Mouse (Mus musculus) inflammation-experienced regulatory T-cells, adult 6 months (primary cell): ENCODE data around the gene Frmd6. TPM values are rescaled to one million over a fixed set of nuclear protein-coding genes. Genes with fewer than 3 reads are reported as not detected.

ENCODE experiments used
- ATAC-seq: one replicate; pipeline ENCODE4 v1.8.0; 2017
- polyA plus RNA-seq, 3 experiments: library from polyadenylated mRNA; unstranded; fragments of 100-300 nt; shearing (Covaris generic); gene quantifications; one replicate each; pipeline ENCODE4 v1.2.1; 2017

Gene Frmd6
- polyA plus RNA-seq, 3 experiments from 2014 or later, result 9.1 to 17.7 (median 13.8) TPM

DNA sequence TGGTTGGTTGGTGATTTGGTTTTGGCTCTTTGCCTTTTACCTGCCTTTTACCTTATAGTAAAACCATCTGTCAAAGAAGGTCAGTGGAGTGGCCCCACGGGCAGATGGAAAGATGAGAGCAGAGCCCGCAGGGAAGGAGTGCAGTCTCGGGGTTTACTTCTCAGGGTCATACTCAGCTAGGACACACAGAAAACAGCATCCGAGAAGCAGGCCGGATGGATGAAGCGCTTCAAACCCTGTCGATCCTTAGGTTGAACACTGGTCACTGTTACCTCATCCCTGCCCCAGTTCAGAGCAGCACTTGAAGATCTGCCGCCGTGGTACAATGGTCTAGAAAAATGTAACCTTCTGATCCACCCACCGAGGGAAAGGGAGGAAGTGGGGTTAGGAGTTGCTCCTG lies 79.2 kb downstream of the Frmd6 start:
- ATAC-seq, result no peak

DNA sequence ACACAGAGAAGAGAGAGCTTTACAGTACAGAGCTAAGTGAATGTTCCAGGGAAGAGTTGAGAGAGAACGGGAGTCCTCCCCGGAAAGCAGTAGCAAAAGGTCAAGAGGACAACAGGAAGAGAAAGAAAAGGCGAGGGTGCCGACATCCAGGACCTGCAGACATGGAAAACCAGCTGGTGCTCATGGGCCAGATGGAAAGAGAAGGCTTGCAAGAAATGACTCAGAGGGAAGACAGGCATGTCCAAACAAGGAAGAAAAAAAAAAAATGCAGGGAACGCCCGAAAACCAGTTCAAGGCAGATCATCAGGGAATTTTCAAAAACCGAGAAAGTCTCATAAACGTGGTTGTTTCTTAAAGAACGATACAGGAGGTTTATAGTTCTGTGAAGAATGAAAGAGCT lies 81.6 kb downstream of the Frmd6 start:
- ATAC-seq, result no peak

DNA sequence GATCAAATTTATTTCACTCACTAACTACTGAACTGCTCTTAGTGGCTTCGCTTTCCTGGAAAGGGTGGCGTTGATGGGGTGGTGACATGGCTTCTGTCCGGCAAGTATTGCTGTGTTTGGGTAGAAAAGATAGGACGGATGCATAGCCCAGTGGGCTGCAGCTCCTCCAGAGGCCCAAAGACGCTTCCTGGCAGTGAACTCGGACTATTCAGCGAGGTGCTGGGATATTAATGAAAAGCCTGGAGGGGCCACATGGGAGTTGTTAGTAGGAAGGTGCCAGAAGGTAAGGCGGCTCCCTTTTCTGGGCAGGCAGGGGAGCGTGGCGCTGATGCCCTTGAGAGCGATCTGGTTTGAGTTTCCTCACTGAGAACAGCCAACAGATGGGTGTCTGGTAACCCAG lies 82.3 kb downstream of the Frmd6 start:
- ATAC-seq, result no peak

DNA sequence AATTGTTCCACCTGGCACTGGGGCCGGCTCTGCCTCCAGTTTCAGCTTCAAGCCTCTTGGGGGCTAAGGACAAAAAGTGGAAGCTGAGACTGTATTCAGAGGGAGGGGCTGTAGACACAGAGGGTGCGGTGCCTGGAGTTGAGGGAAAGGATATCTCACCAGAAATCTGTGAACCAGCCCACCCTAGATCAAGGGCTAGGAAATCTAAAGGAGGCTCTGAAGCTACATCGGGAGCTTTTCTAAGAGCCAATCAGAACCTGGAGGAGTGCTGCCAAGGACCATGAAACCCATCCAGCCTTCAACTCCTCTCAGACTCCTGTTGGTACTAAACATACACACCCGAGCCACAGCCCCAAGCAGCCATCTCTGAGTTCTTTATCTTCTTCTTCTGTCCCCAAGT lies 82.8 kb downstream of the Frmd6 start:
- ATAC-seq, result no peak

DNA sequence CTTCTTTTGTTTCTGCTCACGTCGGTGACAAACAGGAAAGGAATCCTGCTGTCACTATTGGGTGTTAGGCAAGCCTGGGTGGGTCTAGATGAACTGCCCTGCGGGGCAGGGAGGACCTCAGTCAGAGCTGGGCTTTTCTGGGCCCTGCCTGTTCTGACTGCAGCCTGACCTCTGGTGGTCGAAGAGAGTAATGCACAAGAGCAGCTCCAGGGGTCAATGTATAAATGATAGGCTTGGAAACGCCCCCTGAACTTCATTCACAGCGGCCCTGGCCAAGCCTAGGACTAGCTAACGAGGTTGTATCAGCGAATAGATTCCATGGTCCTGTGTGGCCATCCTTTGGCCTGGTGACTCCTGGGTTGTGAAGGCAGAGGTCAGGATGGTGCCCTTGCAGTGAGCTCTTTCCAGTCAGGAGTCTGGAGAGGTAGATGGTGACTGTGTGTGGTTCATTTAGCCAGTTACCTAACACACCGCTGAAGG lies 85.0 kb downstream of the Frmd6 start:
- ATAC-seq, result peak; percentile 61

DNA sequence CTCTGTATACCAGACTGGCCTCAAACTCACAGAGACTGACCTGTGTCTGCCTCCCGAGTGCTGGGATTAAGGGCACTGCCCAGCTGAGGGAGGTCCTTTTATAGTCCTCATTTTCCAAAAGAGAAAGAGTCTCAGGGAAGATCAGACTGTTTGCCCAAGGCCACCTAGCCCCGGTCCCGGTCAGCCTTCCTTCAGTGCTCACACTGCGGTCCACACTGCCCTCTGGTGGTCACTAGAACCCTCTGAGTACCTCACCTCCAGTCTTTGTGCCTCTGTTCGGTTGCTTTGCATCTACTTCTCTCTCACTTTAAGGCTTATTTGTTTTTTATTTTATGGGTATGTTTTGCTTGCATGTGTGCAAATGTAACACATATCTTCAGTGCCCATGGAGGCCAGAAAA lies 85.7 kb downstream of the Frmd6 start:
- ATAC-seq, result peak; percentile 47

DNA sequence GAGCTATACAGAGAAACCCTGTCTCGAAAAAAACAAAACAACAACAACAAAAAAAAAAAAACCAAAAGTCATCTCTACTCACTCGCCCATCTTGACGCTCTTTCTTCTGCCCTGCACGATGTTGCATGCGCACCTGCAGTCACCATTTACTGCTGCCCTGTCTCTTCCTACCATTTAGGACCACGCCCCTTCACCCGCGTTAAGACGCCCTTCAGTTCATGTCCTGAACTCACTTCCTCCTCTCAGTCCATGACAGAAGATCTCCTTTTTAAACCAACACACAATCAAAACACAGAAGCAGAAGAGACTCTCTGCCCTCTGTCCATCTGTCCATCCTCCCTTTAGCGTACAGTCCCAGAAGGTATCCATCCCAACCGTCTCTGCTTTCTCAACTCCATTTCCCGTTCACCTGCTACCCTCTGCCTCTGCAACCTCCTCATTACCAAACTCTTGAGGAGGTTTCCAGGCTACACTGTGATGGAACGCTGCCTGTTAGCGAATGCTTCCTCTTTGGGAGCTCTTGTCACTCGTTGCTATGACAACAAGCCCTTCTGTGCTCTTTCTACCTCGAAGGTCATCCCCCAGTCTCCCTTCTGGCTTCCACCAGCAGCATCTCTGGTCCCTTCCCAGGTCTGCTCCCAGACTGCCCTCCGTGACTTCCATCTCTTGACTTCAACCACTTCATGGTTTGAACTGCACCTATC lies 86.5 kb downstream of the Frmd6 start:
- no peak for ATAC-seq

DNA sequence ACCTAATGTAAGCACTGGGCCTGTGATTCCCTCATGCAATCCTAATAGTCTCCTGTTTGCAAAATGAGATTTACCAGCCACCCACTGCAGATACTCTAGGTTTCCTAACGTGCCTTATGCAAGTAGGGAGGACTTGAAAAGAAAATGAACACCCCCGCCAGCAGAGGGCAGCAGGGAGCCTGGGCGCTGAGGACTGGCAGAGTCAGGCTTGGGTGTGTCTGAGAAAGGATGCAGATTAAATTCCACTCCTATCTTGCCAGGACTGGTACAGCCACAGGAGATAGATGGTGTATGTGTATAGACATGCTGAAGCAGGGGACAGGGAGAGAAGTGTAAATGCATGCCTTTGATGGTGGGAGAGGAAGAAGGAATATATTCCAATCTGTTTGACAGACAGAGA lies 88.1 kb downstream of the Frmd6 start:
- ATAC-seq, result peak; percentile 66

DNA sequence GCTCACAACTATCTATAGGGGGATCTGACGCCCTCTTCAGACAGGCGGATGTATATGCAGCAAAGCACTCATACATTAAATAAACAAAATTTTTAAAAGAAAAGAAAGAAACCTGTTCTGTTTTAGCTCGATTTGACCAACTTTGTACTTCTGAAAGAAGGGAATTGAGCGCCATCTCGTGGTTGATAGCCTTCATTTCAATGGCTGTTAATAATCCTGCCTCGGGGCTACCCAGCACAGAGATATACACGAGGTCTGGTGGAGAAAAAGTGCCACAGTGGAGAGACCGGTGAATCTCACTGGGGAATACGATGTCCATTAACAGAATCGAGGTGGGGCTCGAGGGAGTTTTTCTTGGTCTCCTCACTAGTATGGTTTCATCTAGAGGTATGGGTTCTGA lies 89.1 kb downstream of the Frmd6 start:
- peak; percentile 57 for ATAC-seq

DNA sequence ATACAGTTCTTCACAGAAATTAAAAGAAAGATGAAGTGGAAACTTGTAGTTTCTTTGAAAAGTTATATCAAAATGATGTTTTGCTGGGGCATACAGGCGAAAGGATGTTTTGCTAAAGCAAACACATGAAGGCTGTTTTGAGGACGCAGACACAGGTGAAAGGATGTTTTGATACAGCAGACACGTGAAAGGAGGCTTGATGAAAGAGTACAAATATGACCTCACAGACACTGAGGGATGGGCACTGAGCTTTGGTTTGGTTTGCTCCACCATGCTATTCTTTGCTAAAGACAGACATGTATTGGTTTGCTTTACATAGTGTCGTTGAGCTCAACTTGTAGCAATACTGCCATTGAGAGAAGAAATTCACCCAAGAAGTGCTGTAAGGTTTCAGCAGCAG lies 104.5 kb downstream of the Frmd6 start:
- ATAC-seq, result no peak

DNA sequence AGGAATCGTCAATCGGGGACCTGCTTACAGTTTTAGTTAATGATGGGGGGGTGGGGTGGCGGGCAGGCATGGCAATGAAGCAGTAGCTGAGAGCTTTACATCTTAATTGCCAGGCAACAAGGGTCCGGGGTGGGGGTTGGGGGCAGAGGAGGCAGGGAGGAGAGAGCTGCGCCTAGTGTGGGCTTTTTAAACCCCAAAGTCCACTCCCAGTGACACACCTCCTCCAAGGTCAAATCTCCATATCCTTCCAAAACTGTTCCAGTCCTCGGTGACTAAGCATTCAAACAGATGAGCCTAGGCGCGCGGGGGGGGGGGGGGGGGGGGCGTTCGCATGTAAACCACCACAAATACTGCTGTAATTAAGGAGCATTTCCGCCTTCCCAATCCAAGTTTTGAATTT lies 111.8 kb downstream of the Frmd6 start:
- peak; percentile 23 for ATAC-seq

DNA sequence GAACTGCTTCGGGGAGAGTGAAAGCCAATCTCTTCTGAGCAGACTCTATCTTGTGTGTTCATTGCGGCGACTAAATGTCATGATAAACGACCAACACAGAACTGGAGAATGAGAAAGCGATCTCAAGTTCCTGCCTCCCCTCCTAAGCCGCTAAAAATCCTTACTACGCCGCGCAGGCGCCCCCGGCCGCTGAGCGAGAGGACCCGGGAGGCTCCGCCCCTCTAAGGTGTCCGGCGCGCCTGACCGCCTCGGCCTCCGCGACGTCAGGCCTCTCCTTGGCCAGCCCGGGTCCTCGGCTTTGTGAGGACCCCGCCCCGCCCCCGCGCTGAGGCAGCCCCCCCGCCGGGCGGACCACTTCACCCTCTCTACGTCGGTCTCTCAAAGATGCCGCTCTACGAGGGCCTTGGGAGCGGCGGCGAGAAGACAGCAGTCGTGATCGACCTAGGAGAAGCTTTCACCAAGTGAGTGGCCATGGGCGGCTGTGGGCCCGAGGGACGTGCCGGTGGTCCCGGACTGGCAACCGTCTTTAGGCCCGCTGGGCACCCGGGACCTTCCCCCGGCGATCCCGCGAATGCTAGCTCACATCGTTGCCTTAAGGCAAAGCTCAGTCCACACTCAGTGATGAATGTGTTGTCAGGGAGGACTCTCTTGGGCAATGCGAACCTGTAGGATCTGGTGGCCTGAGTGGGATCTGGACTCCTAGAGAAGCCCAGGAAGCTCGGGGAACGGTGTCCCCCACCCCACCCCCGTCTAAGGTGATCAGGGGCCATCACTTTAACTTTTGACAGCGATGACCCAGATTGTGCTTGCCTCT lies 112.5 kb downstream of the Frmd6 start, which contains the start of gene Actr10:
Gene Actr10 (plus strand): TSS at position 287 of the 814 bp plus-strand sequence.
- ATAC-seq, result peak; percentile 86

DNA sequence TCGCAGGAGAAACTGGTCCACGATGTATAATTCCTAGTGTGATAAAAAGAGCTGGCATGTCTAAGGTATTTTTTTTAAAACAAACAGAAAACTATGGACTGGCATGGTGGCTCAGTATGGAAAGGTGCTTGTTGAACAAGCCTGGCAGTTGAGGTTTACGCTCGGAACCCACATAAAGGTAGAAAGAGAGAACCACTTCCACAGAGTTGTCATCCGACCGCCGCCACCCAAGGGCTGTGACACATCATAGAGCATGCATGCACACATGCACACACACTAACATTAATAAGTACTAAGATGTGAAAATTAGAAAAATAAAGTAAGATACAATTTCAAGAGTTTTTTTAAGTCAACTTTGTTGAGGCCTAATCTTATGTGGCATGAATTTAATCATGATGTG lies 115.5 kb downstream of the Frmd6 start:
- ATAC-seq, result peak; percentile 46

DNA sequence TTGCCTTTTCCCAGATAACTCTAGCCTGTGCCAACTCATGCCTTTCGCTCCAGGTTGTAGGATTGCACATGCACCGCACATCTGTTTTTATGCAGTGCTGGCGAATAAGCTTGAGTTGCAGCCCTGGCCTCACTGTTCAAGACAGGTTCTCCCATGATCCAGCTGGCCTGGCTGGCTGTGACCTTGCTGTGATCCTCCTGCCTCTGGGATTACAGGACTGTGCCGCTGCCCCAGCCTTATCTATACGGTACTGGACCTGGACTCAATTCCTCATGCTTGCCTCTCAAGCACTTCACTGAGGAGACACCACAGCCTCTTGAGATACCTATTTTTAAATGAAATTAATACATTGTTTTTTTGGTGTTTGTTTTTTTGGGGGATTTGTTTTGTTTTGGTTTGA lies 118.9 kb downstream of the Frmd6 start:
- no peak for ATAC-seq

DNA sequence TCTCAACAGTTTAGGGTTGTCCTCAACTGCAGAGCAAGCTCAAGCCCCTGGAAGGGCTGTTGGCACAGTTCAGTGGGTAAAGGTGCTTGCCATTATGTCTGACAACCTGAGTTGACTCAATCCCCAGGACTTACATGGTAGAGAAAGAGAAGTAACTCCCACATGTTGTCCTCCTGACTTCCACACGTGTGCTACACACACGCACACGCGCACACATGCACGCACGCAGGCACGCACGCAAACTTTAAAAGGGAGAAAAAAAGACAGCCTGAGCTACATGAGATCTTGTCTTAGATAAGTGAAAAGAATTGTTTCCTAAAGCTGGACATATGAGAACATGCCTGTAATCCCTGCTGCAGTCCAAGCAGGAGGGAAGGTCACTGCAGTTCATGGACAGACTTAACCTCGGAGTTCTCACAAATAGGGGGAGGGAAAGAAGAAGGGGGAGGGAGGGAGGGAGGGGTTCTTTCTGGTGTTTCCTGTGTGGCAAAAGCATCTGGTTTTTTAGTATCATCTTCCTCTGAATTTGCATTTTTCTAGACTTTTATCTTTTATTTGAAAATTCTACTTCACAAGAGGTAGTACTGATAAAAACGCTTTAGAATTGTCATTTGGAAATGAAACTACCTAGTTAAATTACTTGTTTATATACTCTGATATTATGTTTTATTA lies 121.4 kb downstream of the Frmd6 start:
- ATAC-seq, result peak; percentile 57

Other genes with a start within 250 kb of the Frmd6 start
- 100 to 1,000 TPM; 195 to 260 (median 256) TPM for gene Actr10, start 112.3 kb downstream of the Frmd6 start, polyA plus RNA-seq
- 100 to 1,000 TPM; 348 to 426 (median 406) TPM for gene Psma3, start 149.1 kb downstream of the Frmd6 start, polyA plus RNA-seq
- gene Arid4a, start 190.5 kb downstream of the Frmd6 start, polyA plus RNA-seq, result 100 to 1,000 TPM in 1 of 3 experiments, 10 to 100 TPM in 2; 83.6 to 104 (median 99.6) TPM